Mouse (Mus musculus) C2C12 (cell line): Measurements from ENCODE around the gene Grik2. TPM values are rescaled to one million over a fixed set of nuclear protein-coding genes. Genes with fewer than 3 reads are reported as not detected.

Experiments
- H3K27me3 ChIP-seq: one replicate; pipeline ENCODE4 v1.6.1; 2011; ENCODE audit not compliant: control insufficient read depth, insufficient read depth, insufficient read length
- H3K36me3 ChIP-seq: one replicate; pipeline ENCODE4 v1.6.1; 2011; ENCODE audit not compliant: control insufficient read depth, insufficient read depth
- H3K4me3 ChIP-seq: one replicate; pipeline ENCODE4 v1.5.1; 2011; ENCODE audit warnings: mild to moderate bottlenecking, control low read depth; ENCODE audit not compliant: poor library complexity, insufficient read depth, severe bottlenecking
- H3K79me2 ChIP-seq: one replicate; pipeline ENCODE4 v1.6.1; 2011; ENCODE audit not compliant: control insufficient read depth, insufficient read depth
- H3K79me3 ChIP-seq: one replicate; pipeline ENCODE4 v1.6.1; 2011; ENCODE audit warnings: low read depth, control low read depth
- H3ac ChIP-seq: one replicate; pipeline ENCODE3; 2011; ENCODE audit warnings: low read depth; ENCODE audit not compliant: control insufficient read depth, insufficient read length
- CEBPB ChIP-seq: IDR thresholded peaks from one replicate; pipeline ENCODE4 v1.6.1; 2011; ENCODE audit warnings: low read depth, mild to moderate bottlenecking, control low read depth, moderate library complexity
- CTCF ChIP-seq: IDR thresholded peaks from one replicate; pipeline ENCODE4 v1.5.1; 2011; ENCODE audit not compliant: control insufficient read depth, insufficient read depth, insufficient read length
- FOSL1 ChIP-seq: IDR thresholded peaks from one replicate; pipeline ENCODE4 v1.8.0; 2011; ENCODE audit warnings: mild to moderate bottlenecking, low read length; ENCODE audit not compliant: poor library complexity, insufficient read depth, severe bottlenecking
- MAX ChIP-seq: IDR thresholded peaks from one replicate; pipeline ENCODE4 v1.6.1; 2011; ENCODE audit warnings: mild to moderate bottlenecking, control low read depth
- MYOD1 ChIP-seq: IDR thresholded peaks from one replicate; pipeline ENCODE4 v1.6.1; 2011; ENCODE audit warnings: low read depth; ENCODE audit not compliant: control insufficient read depth, insufficient read length
- MYOG ChIP-seq: IDR thresholded peaks from one replicate; pipeline ENCODE4 v1.6.1; 2011; ENCODE audit not compliant: control insufficient read depth, insufficient read length; ENCODE audit errors: extremely low read depth
- USF1 ChIP-seq: IDR thresholded peaks from one replicate; pipeline ENCODE4 v1.6.1; 2011; ENCODE audit warnings: low read depth, mild to moderate bottlenecking, control low read depth, moderate library complexity
- polyA plus RNA-seq: library from polyadenylated mRNA; unstranded; fragments of >200 nt; fragmentation: generic; extraction: Trizol; gene quantifications from one replicate; pipeline ENCODE4 v1.2.1, GENCODE M21; 2012; ENCODE audit warnings: missing spikeins

Gene Grik2
- polyA plus RNA-seq, 1 experiment = 0.19 TPM

DNA sequence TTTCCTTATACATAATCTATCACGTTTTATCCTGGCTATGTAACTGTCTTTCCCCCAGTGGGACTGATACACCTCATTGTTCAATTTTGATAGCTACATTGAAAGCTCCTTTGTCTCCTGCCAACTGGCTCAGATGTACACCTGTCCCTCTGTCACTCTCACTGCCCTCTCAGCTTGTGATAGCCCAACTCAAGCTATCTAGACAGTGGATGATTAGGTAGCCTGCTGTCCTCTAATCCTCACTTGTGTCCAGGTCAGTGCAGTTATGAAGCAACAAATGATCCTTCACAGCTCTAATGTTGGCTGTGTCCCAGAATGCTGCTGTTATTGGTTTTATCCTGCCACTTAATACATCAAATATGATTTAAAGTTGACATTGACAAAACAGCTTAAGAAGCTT, 246.3 kb downstream of the Grik2 start:
- no peak overlapping the region for H3K4me3 ChIP-seq
- H3K36me3 ChIP-seq = no peaks in the 10 kb centered on the region

DNA sequence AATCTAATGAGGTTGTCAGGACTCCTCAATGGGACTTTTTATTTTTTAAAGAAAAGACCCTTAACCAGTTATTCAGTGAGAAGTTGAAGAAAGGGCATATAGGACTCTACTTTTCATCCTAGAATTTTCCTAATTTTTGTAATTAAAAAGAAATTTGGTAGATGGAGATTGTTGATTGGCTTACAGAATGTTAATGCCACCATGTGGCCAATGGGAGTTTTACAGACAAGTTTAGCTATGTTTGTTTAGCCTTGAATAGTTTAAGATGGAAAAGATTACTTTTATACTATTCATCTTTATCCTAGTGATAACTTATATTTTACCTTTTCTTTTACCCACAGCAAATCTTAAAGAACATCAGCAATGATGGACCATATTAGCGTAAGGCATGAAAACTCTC, 268.8 kb downstream of the Grik2 start:
- TF ChIP-seq MAX (no peak), USF1 (no peak)
- H3K79me3 ChIP-seq = no peaks in the 10 kb centered on the region
- no peaks in the 10 kb centered on the region for H3K36me3 ChIP-seq
- no peaks in the 10 kb centered on the region for H3K27me3 ChIP-seq
- H3K79me2 ChIP-seq = no peaks in the 10 kb centered on the region
- no peak overlapping the region for H3K4me3 ChIP-seq
- no peak overlapping the region for H3ac ChIP-seq

More for the DNA sequence above, 246.3 kb downstream of the Grik2 start:
- TF ChIP-seq MYOD1 = no peak
- TF ChIP-seq CEBPB = no peak
- no peak for TF ChIP-seq CTCF
- no peak for TF ChIP-seq MAX
- no peak for TF ChIP-seq FOSL1
- TF ChIP-seq MYOG = no peak
- no peak for TF ChIP-seq USF1
- Histone ChIP-seq H3ac (no peak overlapping the region), H3K27me3 (no peaks in the 10 kb centered on the region), H3K79me2 (no peaks in the 10 kb centered on the region), H3K79me3 (no peaks in the 10 kb centered on the region)

DNA sequence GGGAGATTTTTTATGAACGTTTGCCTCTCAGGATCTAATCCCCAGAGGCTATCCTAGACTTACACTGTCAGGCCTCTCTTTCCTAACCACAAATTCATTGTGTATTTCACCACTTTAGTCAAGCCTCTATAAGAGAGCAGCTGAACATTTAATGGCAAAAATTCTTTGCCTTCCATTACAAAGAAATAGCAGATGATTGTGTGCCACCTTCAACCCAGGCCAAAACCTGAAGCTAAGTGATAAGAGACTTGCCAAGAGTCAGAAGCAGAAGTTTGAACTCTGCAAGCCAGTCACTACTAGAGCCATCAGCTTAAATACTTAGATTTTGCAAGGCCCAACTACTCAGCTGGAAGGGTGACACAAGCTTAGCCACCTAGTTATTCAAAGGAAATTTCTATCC, 287.9 kb downstream of the Grik2 start:
- Histone ChIP-seq H3K27me3 (no peaks in the 10 kb centered on the region), H3K79me3 (no peaks in the 10 kb centered on the region), H3ac (no peak overlapping the region), H3K36me3 (no peaks in the 10 kb centered on the region), H3K4me3 (no peak overlapping the region), H3K79me2 (no peaks in the 10 kb centered on the region)
- TF ChIP-seq CEBPB (no peak), MYOD1 (no peak), MYOG (no peak), FOSL1 (no peak), MAX (no peak), CTCF (no peak), USF1 (no peak)

DNA sequence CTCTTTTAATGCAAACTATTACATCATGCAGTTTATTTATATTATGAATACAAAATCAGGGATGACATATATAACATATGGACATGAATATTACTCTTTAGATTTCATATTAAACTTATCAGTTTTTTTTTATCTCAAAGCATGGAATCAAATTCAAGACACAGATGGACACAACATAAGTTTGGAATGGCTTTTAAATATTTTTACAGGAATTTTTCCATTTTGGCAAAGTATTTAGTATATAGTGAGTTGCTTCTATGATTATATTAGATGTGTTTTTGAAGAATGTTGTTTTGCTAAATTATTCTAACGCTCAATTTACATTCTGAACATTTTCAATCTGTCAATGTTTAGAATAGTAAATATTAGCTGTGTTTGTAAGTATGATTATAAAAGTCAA, 291.3 kb downstream of the Grik2 start:
- H3K79me3 ChIP-seq = no peaks in the 10 kb centered on the region
- no peaks in the 10 kb centered on the region for H3K36me3 ChIP-seq
- no peak overlapping the region for H3ac ChIP-seq
- H3K27me3 ChIP-seq = no peaks in the 10 kb centered on the region
- no peak for TF ChIP-seq MYOD1
- TF ChIP-seq MAX = no peak
- TF ChIP-seq MYOG = no peak
- no peak for TF ChIP-seq CTCF
- no peak for TF ChIP-seq FOSL1
- no peak for TF ChIP-seq USF1
- TF ChIP-seq CEBPB = no peak
- H3K79me2 ChIP-seq = no peaks in the 10 kb centered on the region
- no peak overlapping the region for H3K4me3 ChIP-seq

DNA sequence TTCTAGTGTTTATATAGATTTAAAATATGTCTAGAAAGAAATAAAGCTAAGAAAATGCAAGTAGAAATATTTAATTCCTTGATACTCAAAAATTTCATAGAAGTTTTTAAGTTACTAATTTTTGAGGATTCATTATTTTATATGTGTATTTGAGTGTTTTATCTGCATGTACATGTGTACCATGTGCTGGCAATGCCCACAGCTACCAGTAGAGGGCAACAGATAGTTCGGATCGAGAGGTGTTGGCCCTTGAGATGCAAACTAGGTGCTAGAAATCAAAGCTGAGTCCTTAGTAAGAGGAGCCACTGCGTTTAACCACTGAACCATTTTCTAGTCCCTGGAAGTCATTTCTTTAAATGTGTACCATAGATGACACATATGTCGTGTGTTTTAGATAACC, 307.1 kb downstream of the Grik2 start:
- no peak overlapping the region for H3K4me3 ChIP-seq
- TF ChIP-seq MYOG (no peak), MAX (no peak), USF1 (no peak), MYOD1 (no peak), CTCF (no peak), FOSL1 (no peak), CEBPB (no peak)
- no peaks in the 10 kb centered on the region for H3K36me3 ChIP-seq
- H3K27me3 ChIP-seq = no peaks in the 10 kb centered on the region
- no peaks in the 10 kb centered on the region for H3K79me2 ChIP-seq
- H3ac ChIP-seq = no peak overlapping the region
- no peaks in the 10 kb centered on the region for H3K79me3 ChIP-seq

DNA sequence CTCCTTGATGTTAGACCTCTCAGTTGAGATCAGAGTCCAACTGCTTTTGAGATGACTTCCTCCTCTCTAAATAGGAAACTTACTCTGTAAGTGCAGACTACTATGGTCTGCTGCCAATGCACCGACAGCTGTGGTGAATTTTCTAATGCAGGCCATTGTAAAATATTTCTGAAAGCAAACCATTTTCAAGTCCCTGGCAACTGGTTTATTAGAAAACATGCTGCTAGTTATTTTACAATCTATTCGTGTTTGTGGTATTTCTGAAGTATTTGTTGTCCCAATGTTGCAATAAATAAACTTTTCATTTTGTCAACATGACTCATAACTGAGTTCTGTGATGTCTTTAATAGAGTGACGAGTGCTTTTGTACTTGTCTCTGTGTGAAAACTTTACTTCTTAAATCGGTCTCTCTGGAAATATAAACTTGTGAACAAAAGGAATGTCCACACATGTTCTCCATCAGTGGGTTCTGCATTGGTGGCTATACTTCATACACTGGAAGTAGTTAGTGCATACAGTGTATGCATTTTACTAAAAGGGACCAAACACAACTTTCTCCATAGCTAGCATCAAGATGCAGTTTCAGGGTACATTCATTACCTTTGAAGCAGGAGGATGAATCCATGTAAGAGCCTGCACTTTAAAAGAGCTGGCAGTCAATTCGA, 308.3 kb downstream of the Grik2 start:
- no peaks in the 10 kb centered on the region for H3K79me2 ChIP-seq
- H3ac ChIP-seq = no peak overlapping the region
- no peak for TF ChIP-seq MAX
- no peak for TF ChIP-seq USF1
- no peak for TF ChIP-seq MYOG
- TF ChIP-seq CEBPB = no peak
- no peak for TF ChIP-seq MYOD1
- no peak for TF ChIP-seq FOSL1
- TF ChIP-seq CTCF = no peak
- H3K79me3 ChIP-seq = no peaks in the 10 kb centered on the region
- H3K4me3 ChIP-seq = no peak overlapping the region
- no peaks in the 10 kb centered on the region for H3K36me3 ChIP-seq
- H3K27me3 ChIP-seq = no peaks in the 10 kb centered on the region
